Mouse (Mus musculus) heart, postnatal 0 days (tissue): ENCODE measurements at regions not wholly inside any gene's neighbourhood (a gene's known extent, or its start where the extent isn't known, plus 50 kb on each side); places are given as distances from the start of the nearest gene placed in this dataset.

Source experiments
- CTCF ChIP-seq: IDR thresholded peaks from 2 replicates; pipeline ENCODE4 v1.5.1; 2016; ENCODE audit warnings: antibody characterized with exemption, control low read depth, low read depth
- EP300 ChIP-seq: IDR thresholded peaks from 2 replicates; pipeline ENCODE4 v1.6.1; 2016; ENCODE audit warnings: antibody characterized with exemption, low read depth

DNA sequence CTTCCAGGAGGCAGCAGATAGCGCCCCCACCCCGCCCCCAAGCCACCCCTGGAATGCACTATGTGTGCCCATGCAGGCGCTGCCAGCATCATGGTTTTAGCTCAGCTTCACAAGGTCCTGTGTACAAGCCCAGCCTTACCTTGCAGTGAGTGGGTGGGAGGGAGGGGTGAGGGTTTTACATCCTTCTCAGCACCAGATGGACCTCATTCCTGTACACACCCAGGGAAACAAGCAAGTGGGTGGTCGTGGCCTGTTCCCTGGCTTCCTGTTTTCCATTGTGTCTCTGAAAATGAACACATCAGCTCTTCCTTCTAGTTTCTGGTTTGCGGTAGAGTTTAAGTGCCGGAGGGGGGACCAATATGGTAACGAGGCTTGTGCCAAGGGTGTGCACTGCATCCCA, 438.2 kb downstream of the Zfp536 start:
- TF ChIP-seq EP300, result no peak
- no peak for TF ChIP-seq CTCF
